Mouse (Mus musculus) embryonic facial prominence, embryonic 13.5 days (tissue): ENCODE measurements around the gene Upk3b. TPM values are rescaled to one million over a fixed set of nuclear protein-coding genes. Genes with fewer than 3 reads are reported as not detected.

ENCODE experiments used
- ATAC-seq: fragments of 200-750 bp; cut with Nextera tagmentation; 2 replicates; pipeline ENCODE4 v1.8.0; 2017; ENCODE audit warnings: low read depth; ENCODE audit not compliant: insufficient number of reproducible peaks, insufficient read depth, low FRiP score, low TSS enrichment
- H3K27ac ChIP-seq: fragments of 300-500 bp; sonication (generic); 2 replicates; pipeline ENCODE4 v1.5.1; 2015; ENCODE audit warnings: moderate library complexity, mild to moderate bottlenecking, inconsistent platforms
- H3K27me3 ChIP-seq: fragments of 300-500 bp; sonication (generic); 2 replicates; pipeline ENCODE4 v1.6.1; 2015; ENCODE audit warnings: mild to moderate bottlenecking, inconsistent platforms
- H3K36me3 ChIP-seq: fragments of 300-500 bp; sonication (generic); 2 replicates; pipeline ENCODE4 v1.6.1; 2015; ENCODE audit warnings: mild to moderate bottlenecking, inconsistent platforms
- H3K4me1 ChIP-seq: fragments of 300-500 bp; sonication (generic); 2 replicates; pipeline ENCODE4 v1.6.1; 2015; ENCODE audit warnings: inconsistent platforms
- H3K4me2 ChIP-seq: fragments of 300-500 bp; sonication (generic); 2 replicates; pipeline ENCODE4 v1.6.1; 2015; ENCODE audit warnings: moderate library complexity, mild to moderate bottlenecking, inconsistent platforms
- H3K4me3 ChIP-seq: fragments of 300-500 bp; sonication (generic); 2 replicates; pipeline ENCODE4 v1.5.1; 2015; ENCODE audit warnings: mild to moderate bottlenecking, inconsistent platforms
- H3K9ac ChIP-seq: fragments of 300-500 bp; sonication (generic); 2 replicates; pipeline ENCODE4 v1.6.1; 2015; ENCODE audit warnings: mild to moderate bottlenecking, inconsistent platforms
- H3K9me3 ChIP-seq: fragments of 300-500 bp; sonication (generic); 2 replicates; pipeline ENCODE4 v1.6.1; 2016; ENCODE audit warnings: inconsistent platforms
- whole genome bisulfite sequencing: fragments of 180-500 bp; shearing (Covaris S2); methylation state at CpG from one replicate; pipeline ENCODE4 v1.1.7; 2015; ENCODE audit warnings: mixed read lengths; 5-methylcytosine and 5-hydroxymethylcytosine counted together
- polyA plus RNA-seq: library from polyadenylated mRNA; unstranded; fragments of >200 nt; fragmentation: Nextera tagmentation; extraction: Ambion mirVana; gene quantifications from 2 replicates; pipeline ENCODE4 v1.2.1, GENCODE M21; 2015

Gene Upk3b
- polyA plus RNA-seq, 1 experiment from 2014 or later: 0.06 TPM

- no peaks in the 10 kb centered on the region; the same call in 1 of the 2 replicates for H3K27me3 ChIP-seq
- no peak overlapping the region for H3K9ac ChIP-seq
- H3K9me3 ChIP-seq: no peaks in the 10 kb centered on the region
- ATAC-seq: no peak
- H3K27ac ChIP-seq: no peak overlapping the region
- no peaks in the 10 kb centered on the region for H3K4me1 ChIP-seq
- H3K36me3 ChIP-seq: no peaks in the 10 kb centered on the region
- 67% methylated on average over 7 of the region's 7 CpGs for WGBS
- H3K4me2 ChIP-seq: no peak overlapping the region
- no peak overlapping the region for H3K4me3 ChIP-seq
These were observed 56.8 kb downstream of the Upk3b start for GRCm38 (mm10) chr5:136095089-136095488.

Other genes with a start within 250 kb of the Upk3b start
- gene Srrm3, start 231.6 kb upstream of the Upk3b start, polyA plus RNA-seq: 1.1 and 1.5 TPM in 2 replicates
- 107 and 149 TPM in 2 replicates for gene Hspb1, start 150.6 kb upstream of the Upk3b start, polyA plus RNA-seq
- gene Ywhag, start 103.9 kb upstream of the Upk3b start, polyA plus RNA-seq: 164 and 178 TPM in 2 replicates
- gene Ssc4d, start 64.0 kb upstream of the Upk3b start, polyA plus RNA-seq: 3.9 TPM in 2 replicates
- not detected in 2 replicates for gene Zp3, start 58.4 kb upstream of the Upk3b start, polyA plus RNA-seq
- 31.0 and 34.8 TPM in 2 replicates for gene Dtx2, start 43.7 kb upstream of the Upk3b start, polyA plus RNA-seq
- 6.2 and 6.3 TPM in 2 replicates for gene Upk3bl, start 16.0 kb downstream of the Upk3b start, polyA plus RNA-seq
- 10.8 and 12.7 TPM in 2 replicates for gene Rasa4, start 45.4 kb downstream of the Upk3b start, polyA plus RNA-seq
- gene Polr2j, start 78.1 kb downstream of the Upk3b start, polyA plus RNA-seq: 218 and 243 TPM in 2 replicates
- 41.7 and 42.1 TPM in 2 replicates for gene Lrwd1, start 97.6 kb downstream of the Upk3b start, polyA plus RNA-seq
- 26.1 and 27.1 TPM in 2 replicates for gene Alkbh4, start 97.7 kb downstream of the Upk3b start, polyA plus RNA-seq
- 13.3 and 17.7 TPM in 2 replicates for gene Orai2, start 132.2 kb downstream of the Upk3b start, polyA plus RNA-seq
- gene Prkrip1, start 160.5 kb downstream of the Upk3b start, polyA plus RNA-seq: 53.0 and 57.5 TPM in 2 replicates
- gene Sh2b2, start 208.1 kb downstream of the Upk3b start, polyA plus RNA-seq: 7.9 and 8.0 TPM in 2 replicates